Mouse (Mus musculus): ENCODE data around the gene Gm33543. TPM values are rescaled to one million over a fixed set of nuclear protein-coding genes. Genes with fewer than 3 reads are reported as not detected.

The Gm33543 gene
- total RNA-seq (2021), result under 1 TPM in 1 of 2 experiments, not detected in 1; 0.23 TPM
- long read RNA-seq, experiment 1, result 0 reads
- long read RNA-seq, experiment 2, result 0 reads

DNA sequence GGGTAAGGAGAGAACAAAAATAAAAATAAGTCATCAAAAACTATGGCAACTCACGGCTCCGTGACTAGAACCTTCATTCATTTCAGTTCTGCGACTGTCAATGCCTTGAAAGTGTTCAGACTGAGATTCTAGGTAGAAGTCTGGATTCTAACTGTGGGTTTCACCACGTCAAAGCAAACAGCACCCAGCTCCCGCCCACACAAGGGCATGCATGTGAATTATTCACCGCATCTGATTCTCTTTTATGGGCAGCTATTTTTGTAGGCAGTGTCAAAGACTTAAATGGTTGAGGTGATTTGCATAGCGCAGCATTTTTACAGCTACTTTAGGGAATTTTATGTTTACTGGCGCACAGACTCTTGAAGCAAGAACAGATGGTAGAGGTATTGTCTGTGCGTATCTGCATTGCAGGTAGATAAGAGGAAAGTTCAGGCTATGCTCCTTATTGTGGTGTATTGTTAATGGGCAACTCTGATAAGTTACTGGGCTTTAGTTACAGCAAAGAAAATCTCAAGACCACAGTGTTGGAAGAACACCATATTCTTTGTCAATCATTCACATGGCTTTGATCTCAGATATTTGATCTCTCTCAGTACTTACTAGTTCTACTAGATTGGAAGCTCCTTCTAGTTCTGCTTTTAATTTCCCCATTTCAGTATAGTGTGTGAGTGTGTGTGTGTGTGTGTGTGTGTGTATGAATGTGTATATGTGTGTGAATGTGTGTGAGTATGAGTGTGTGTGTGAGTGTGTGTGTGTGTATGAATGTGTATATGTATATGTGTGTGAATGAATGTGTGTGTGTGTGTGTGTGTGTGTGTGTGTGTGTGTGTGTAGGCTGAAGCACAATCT, at the start of gene Gm33543:
Gene Gm33543 (minus strand): TSS at position 142 of the 849 bp plus-strand sequence.
- DNase-seq (ENCODE audit: low spot score in 2 of 2), result no peak

- DNase-seq (ENCODE audit: low spot score in 2 of 2), result no peak
Observed at GRCm38 (mm10) chr10:95892132-95892531, 49.4 kb upstream of the Gm33543 start.

DNA sequence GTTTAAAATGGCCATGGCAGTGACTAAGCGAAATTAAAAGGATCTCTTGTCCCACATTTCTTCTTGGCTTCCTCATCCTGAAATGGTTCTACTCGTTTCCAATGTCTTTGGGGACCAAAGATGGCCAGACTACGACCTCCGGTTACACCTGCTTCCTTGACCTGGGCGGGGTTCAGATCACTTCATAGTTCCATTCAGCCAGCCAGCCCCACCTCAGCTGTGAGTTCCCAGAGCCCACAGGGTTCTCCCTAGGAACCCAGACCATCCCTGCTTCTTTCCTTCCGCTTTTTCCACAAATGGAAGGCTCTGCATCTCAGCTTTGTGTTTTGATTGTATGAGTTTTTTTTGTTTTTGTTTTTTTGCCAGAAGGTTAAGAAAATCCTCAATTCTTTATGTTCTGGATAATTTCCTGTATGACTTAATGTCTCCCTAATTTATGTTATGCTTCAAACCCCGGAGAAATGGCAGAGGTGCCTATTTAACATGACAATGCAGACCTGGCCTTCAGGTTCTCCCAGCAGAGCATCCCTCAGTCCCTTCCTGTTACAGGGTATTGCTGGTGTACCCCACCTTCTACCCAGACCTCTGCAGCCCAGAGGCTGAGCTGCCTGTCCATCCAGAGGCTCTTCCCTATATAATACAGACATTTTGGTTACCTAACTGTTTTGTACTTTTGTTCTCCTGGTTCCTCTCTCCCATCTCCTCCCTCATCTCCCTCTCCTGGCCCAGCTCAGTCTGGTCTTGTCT, 48.7 kb upstream of the Gm33543 start:
- DNase-seq (ENCODE audit: low spot score in 2 of 2), result no peak

- no peak for DNase-seq (ENCODE audit: low spot score in 2 of 2)
Observed at GRCm38 (mm10) chr10:95883761-95884517, 41.2 kb upstream of the Gm33543 start.

GRCm38 (mm10) chr10:95882036-95882435, 39.3 kb upstream of the Gm33543 start:
- no peak for DNase-seq (ENCODE audit: low spot score in 2 of 2)

DNA sequence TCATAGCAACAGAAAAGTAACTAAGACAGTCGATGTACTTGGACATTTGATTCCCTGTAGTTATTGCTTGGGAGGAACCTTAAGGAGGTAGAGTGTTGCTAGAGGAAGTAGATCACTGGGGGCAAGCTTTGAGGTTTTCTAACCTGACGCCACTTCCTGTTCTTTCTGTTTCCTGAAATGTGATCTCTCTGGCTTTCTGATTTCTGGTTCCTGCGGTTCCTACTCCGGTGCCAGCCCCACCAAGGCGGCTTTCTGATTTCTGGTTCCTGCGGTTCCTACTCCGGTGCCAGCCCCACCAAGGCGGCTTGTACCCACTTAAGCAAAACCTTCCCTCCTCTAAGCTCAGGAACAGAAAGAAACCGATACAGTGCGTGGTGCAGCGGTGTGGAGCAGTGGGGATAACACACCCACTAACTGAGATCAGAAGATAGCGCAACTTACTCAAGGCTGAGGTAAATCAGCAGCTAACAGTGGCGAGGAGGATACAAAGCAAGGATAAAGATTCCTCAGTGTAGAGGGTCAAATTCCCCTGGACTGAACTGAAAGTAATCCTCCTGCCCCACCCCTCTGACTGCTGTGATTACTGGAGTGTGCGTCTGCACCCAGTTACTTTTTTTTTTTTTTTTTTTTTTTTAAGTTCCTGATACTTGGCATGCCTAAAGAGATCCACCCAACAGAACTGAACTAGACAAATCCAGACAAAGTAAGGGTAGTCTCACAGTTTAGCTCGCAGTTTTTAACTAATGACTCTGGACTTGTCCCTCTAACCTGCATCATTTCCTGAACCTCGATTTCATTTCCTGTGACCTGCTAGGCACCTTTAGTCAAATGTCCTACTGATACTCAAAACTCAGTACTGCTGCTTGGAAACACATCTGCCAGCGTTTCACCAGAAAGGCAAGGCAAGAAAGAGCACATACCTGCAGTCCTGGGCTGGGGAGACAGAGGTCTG, 37.5 kb upstream of the Gm33543 start:
- no peak for DNase-seq (ENCODE audit: low spot score in 2 of 2)

DNA sequence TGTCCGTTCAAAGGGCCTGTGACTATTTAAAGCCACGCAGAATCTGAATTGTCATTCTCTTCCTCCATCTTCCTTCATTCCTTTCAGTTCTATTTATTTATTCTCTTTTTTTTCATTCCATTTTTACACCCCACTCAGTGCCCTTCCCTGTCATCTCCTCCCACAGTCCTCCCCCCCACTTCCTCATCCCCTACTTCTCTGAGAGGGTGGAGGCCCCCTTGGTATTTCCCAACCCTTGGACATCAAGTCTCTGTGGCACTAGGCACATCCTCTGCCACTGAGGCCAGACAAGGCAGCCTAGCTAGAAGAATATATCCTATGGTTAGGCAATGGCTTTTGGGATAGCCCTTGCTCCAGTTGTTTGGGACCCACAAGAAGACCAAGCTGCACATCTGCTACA, 28.1 kb upstream of the Gm33543 start:
- no peak for DNase-seq (ENCODE audit: low spot score in 2 of 2)

- no peak for DNase-seq (ENCODE audit: low spot score in 2 of 2)
Observed at GRCm38 (mm10) chr10:95868348-95868747, 25.6 kb upstream of the Gm33543 start.

DNA sequence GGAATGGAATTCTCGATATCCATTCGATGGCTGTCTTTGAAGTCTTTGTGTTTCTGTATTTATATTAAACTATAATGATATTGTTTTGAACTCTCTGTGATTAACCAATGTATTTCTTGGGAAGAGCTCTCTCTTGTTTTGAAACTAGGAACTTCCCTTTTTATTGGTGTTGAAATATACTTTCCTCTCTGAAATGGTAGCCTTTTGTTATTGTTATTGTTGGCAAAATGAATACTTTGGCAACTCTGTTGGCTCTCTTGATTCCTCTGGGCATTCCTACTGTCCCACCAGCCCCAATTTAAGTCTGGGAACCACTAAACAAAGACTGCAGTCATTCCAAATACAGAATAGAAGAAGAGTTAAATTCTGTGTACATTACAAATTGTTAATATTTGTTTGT, 24.9 kb upstream of the Gm33543 start:
- no peak for DNase-seq (ENCODE audit: low spot score in 2 of 2)

GRCm38 (mm10) chr10:95864349-95865124, 21.8 kb upstream of the Gm33543 start:
- DNase-seq (ENCODE audit: low spot score in 2 of 2), result no peak

DNA sequence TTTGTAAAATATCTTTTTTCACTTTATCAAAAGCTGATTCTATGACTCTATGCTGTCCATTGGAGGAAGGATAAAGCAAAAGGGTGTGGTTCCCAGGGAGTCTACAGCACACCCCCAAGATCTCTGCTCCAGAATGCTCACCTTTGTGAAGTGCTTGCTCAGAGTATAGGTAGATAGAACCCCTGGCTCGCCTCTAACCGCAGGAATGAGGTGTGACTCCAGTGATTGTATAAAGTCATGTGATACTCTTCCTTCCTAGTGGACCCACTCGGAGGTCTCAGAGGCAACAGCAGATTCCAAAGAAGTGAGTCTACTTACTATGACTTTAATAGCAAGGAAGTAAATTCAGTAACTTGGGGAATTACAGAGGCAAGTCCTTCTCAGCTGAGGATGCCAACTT, 19.9 kb upstream of the Gm33543 start:
- no peak for DNase-seq (ENCODE audit: low spot score in 2 of 2)

DNA sequence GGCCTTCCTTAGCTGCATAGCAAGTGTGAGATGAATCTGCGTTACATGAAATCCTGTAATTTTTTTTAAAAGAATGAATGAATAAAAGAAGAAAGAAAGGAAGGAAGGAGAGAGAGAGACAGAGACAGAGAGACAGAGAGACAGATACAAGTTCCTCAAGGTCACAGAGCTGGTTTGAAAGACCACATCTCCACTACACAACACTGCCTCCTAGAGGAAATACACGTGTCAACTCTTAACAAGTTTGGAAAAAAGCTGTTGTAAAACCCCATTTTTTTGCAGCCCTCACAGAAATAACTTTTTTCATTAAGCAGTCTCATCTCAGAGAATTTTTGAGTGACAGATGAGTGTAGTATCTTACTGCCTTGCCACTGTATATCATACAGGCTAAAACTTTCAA, 15.4 kb upstream of the Gm33543 start:
- no peak for DNase-seq (ENCODE audit: low spot score in 2 of 2)

- DNase-seq (ENCODE audit: low spot score in 2 of 2), result no peak
Observed at GRCm38 (mm10) chr10:95855411-95855810, 12.7 kb upstream of the Gm33543 start.

DNA sequence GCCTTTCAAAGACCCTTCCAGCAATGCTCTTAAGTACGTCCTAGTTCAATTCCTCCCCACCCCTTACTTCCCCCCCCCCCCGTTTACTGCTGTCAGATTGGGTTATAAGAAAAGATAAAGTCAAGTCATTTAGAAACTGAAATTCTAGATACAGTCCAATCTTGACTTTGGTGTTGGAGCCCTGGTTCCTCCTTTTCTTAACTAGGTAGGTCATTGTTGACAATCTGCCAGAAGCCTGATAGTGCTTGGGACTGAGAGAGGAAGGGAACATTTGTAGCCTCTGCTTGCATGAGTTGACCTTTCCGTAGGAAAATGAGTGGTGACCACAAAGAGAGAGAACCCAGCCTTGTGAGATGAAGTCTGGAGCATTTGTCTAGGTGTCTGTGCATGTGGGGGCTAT, 7.8 kb upstream of the Gm33543 start:
- no peak for DNase-seq (ENCODE audit: low spot score in 2 of 2)

GRCm38 (mm10) chr10:95846739-95847138, 4.0 kb upstream of the Gm33543 start:
- no peak for DNase-seq (ENCODE audit: low spot score in 2 of 2)

GRCm38 (mm10) chr10:95846281-95846680, 3.6 kb upstream of the Gm33543 start:
- no peak for DNase-seq (ENCODE audit: low spot score in 2 of 2)

- DNase-seq (ENCODE audit: low spot score in 2 of 2), result no peak
Observed at GRCm38 (mm10) chr10:95843878-95844277, 1.1 kb upstream of the Gm33543 start.

DNA sequence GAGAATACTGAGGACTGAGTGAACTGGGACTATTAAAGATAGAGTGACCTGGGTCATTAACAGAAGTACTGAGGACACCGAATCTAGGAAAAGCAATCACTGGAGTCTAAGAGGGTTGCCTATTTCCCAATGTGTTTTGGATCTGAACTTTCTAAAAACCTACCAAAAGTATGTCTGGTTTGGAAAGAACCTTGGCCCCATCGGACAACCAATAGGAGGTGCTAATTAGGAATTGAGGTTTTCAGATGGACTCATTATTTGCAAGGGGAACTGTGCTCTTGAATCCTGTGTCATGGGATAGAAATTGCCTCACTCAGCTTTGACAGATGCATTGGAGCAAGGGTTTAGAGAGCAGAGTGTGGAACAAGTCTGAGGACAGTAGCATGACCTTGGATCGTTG, 1.5 kb downstream of the Gm33543 start:
- DNase-seq (ENCODE audit: low spot score in 2 of 2), result no peak

- no peak for DNase-seq (ENCODE audit: low spot score in 2 of 2)
Observed at GRCm38 (mm10) chr10:95839803-95840202, 2.9 kb downstream of the Gm33543 start.

DNA sequence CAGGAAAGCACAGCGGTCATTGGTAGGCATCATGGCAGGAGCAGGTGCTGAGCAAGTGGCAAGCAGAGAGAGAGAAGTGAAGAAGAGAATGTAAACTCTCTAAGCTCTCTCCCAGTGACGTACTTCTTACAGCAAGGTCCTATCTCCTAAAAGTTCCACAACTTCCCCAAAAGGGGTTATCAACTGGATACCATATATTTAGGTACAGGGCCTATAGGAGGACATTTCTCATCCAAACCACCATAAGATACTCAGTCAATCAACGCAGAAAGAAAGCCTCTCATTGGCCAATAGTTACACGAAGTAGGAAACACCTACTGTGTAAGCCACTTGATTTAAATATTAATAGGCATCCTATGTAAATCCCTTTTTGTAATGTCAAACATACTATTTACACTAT, 3.7 kb downstream of the Gm33543 start:
- no peak for DNase-seq (ENCODE audit: low spot score in 2 of 2)

Measured in adrenal gland, postnatal 4 days (tissue).